Mouse (Mus musculus): ENCODE data around the gene Raf1. TPM values are rescaled to one million over a fixed set of nuclear protein-coding genes. Genes with fewer than 3 reads are reported as not detected.

Gene Raf1
- 151 TPM for polyA plus RNA-seq (2017; shearing (Covaris generic))

DNA sequence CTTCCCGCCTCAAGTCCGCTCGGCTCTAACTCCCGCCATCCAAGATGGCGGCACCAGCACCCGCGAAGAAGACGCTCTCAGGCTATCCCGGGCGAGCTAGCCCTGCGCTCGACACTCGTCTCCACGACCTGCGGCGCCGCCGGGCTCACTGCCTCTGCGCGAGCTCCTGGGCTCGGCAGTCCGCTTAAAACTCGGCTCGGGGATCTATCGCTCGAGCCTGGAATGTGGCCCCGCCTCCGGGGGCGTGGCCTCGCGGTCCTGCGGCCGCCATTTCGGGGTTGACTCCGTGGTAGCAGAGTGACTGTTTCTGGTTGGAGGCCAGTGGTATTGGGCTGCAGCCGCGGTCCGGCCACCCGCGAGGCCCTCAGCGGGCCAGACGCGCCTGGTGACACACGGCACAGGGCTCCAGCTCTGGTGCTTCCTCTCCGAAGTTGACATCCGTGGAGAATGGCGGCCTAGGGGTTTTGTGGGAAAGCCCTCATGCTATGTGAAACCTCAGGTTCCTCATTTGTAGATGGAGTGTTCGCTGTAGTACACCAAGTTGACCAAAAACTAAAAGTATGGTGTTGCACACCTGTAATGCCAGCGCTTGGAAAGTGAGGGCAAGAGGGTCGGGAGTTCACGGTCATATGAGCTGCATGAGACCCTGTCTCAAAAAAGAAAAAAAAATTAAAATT is at the start of gene Raf1:
Gene Raf1 (minus strand): TSS at position 184 of the 677 bp plus-strand sequence.

GRCm38 (mm10) chr6:115601715-115602523 is 74.5 kb downstream of the Raf1 start, which contains the start of gene Mkrn2:
Mkrn2 (plus strand) TSS chr6:115601902.

GRCm38 (mm10) chr6:115592458-115592857 is 84.0 kb downstream of the Raf1 start, which contains the start of gene Mkrn2os:
Mkrn2os (minus strand) TSS chr6:115592576.

Other genes starting within 250 kb of the Raf1 start
- 15.3 TPM for gene Tsen2, start 132.0 kb downstream of the Raf1 start, polyA plus RNA-seq (2017; shearing (Covaris generic))
- gene Mkrn2os, start 84.1 kb downstream of the Raf1 start, polyA plus RNA-seq (2017; shearing (Covaris generic)) = 0.50 TPM
- 42.2 TPM for gene Mkrn2, start 74.7 kb downstream of the Raf1 start, polyA plus RNA-seq (2017; shearing (Covaris generic))
- gene Tmem40, start 85.8 kb upstream of the Raf1 start, polyA plus RNA-seq (2017; shearing (Covaris generic)) = not detected
- gene Cand2, start 97.9 kb upstream of the Raf1 start, polyA plus RNA-seq (2017; shearing (Covaris generic)) = 12.5 TPM
- gene Rpl32, start 132.1 kb upstream of the Raf1 start, polyA plus RNA-seq (2017; shearing (Covaris generic)) = 2,697 TPM
- 0.24 TPM for gene Efcab12, start 161.8 kb upstream of the Raf1 start, polyA plus RNA-seq (2017; shearing (Covaris generic))
- 13.8 TPM for gene Mbd4, start 176.7 kb upstream of the Raf1 start, polyA plus RNA-seq (2017; shearing (Covaris generic))
- gene Ift122, start 176.8 kb upstream of the Raf1 start, polyA plus RNA-seq (2017; shearing (Covaris generic)) = 5.2 TPM